Mouse (Mus musculus) stomach, postnatal 0 days (tissue): ENCODE data around the gene Setd4.

Source experiments
- CTCF ChIP-seq: IDR thresholded peaks from 2 replicates; pipeline ENCODE4 v1.5.1; 2016; ENCODE audit warnings: antibody characterized with exemption, low read depth, mild to moderate bottlenecking, moderate library complexity
- EP300 ChIP-seq: optimal IDR thresholded peaks from 2 replicates; pipeline ENCODE3; 2016; ENCODE audit warnings: antibody characterized with exemption

DNA sequence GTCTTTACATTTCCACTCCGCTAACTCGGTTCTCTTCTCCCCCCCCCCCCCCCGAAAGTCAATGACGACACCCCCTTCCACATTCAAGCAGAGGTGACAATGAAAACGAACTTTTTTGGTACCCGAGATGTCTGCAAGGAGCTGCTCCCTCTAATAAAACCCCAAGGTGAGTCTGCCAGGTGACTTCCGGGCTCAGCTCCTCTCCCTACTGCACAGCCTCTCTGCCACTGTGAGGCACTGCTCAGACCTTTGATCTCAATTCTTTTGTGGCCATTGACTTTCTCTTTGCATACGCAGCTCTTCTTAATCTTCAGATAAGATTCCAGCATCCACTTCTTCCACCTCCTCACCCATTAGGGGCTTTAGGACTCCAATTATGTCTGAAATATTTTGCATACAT lies 4.9 kb upstream of the Setd4 start:
- TF ChIP-seq CTCF, result peak; percentile 34
- no peak for TF ChIP-seq EP300
